Mouse (Mus musculus): ENCODE measurements around the gene Dpp6. TPM values are rescaled to one million over a fixed set of nuclear protein-coding genes. Genes with fewer than 3 reads are reported as not detected.

The Dpp6 gene
- polyA plus RNA-seq, 1 experiment from 2014 or later: 3.5 TPM

GRCm38 (mm10) chr5:27147397-27147945, 330.5 kb downstream of the Dpp6 start:
- no peak overlapping the region for H3K4me2 ChIP-seq
- H3K27me3 ChIP-seq: no peaks in the 10 kb centered on the region

GRCm38 (mm10) chr5:27151017-27151416, 334.0 kb downstream of the Dpp6 start:
- Histone ChIP-seq H3K9me3 (no peaks in the 10 kb centered on the region), H3K36me3 (no peaks in the 10 kb centered on the region), H3K4me2 (no peak overlapping the region), H3K9ac (no peak overlapping the region), H3K4me1 (no peaks in the 10 kb centered on the region), H3K27me3 (no peaks in the 10 kb centered on the region), H3K27ac (no peak overlapping the region), H3K4me3 (no peak overlapping the region)
- ATAC-seq (ENCODE audit: insufficient number of reproducible peaks, insufficient read depth, low FRiP score, low TSS enrichment, low read depth): no peak
- 78% methylated on average over 1 of the region's 1 CpGs for WGBS

More at GRCm38 (mm10) chr5:27147397-27147945, 330.5 kb downstream of the Dpp6 start:
- Histone ChIP-seq H3K4me1 (no peaks in the 10 kb centered on the region), H3K4me3 (no peak overlapping the region), H3K36me3 (no peaks in the 10 kb centered on the region), H3K9me3 (no peaks in the 10 kb centered on the region), H3K9ac (no peak overlapping the region), H3K27ac (no peak overlapping the region)
- WGBS: 77% methylated on average over 6 of the region's 6 CpGs
- no peak for ATAC-seq (ENCODE audit: insufficient number of reproducible peaks, insufficient read depth, low FRiP score, low TSS enrichment, low read depth)

GRCm38 (mm10) chr5:27155671-27156070, 338.7 kb downstream of the Dpp6 start:
- Histone ChIP-seq H3K4me3 (no peak overlapping the region), H3K36me3 (no peaks in the 10 kb centered on the region), H3K9ac (no peak overlapping the region), H3K9me3 (no peaks in the 10 kb centered on the region), H3K4me2 (no peak overlapping the region), H3K4me1 (0 out of 2 replicates have a peak, but pooled peaks cover 4% of the 10 kb centered on the region), H3K27me3 (no peaks in the 10 kb centered on the region), H3K27ac (no peak overlapping the region)
- WGBS: 75% methylated on average over 3 of the region's 3 CpGs
- no peak for ATAC-seq (ENCODE audit: insufficient number of reproducible peaks, insufficient read depth, low FRiP score, low TSS enrichment, low read depth)

DNA sequence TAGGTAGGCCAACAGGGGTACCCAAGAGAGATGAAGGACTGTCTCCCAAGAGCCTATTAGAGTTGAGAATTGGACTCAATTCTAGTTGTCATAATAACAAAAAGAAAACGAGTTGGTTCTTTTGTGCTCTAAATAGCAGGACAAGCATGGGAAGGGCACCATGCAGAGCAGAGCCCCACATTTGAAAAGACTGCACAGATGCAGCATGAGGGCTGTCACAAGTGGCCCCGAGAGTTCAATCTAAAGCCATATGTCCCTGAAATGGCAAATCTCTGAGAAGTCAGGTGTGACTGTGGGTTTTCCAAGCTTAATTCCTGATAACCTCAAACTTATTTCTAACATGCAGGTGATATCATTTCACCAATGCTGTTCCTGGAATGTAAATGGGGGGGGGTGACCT, 339.4 kb downstream of the Dpp6 start:
- Histone ChIP-seq H3K4me2 (no peak overlapping the region), H3K9me3 (no peaks in the 10 kb centered on the region), H3K4me1 (0 out of 2 replicates have a peak, but pooled peaks cover 4% of the 10 kb centered on the region), H3K9ac (no peak overlapping the region), H3K36me3 (no peaks in the 10 kb centered on the region), H3K27me3 (no peaks in the 10 kb centered on the region), H3K4me3 (no peak overlapping the region), H3K27ac (no peak overlapping the region)
- ATAC-seq (ENCODE audit: insufficient number of reproducible peaks, insufficient read depth, low FRiP score, low TSS enrichment, low read depth): no peak
- WGBS: 65% methylated on average over 2 of the region's 2 CpGs

- Histone ChIP-seq H3K9me3 (no peaks in the 10 kb centered on the region), H3K9ac (no peak overlapping the region), H3K4me3 (no peak overlapping the region), H3K4me2 (no peak overlapping the region), H3K36me3 (no peaks in the 10 kb centered on the region), H3K4me1 (0 out of 2 replicates have a peak, but pooled peaks cover 4% of the 10 kb centered on the region), H3K27ac (no peak overlapping the region), H3K27me3 (no peaks in the 10 kb centered on the region)
- ATAC-seq (ENCODE audit: insufficient number of reproducible peaks, insufficient read depth, low FRiP score, low TSS enrichment, low read depth): no peak
- WGBS: 67% methylated on average over 11 of the region's 11 CpGs
Observed at GRCm38 (mm10) chr5:27161122-27161645, 344.2 kb downstream of the Dpp6 start.

DNA sequence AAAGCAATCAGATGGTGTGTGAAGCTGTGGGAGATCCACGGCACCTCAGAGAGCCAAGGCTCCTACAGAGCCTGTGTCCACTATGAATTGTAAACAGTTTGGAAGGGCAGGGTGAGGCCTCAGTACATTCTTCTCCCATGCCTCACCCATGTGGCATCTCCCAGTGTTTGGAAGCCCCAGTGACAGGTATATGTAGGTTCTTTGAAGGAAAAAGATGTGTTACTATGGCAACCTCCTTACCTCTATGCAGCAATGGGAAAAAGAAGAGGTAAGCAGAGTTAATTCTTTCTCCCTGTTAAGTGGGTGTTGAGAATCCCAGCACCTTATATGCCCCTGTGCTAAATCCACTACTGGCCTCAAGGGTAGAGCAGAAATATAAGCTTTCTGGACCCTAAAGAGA, 351.5 kb downstream of the Dpp6 start:
- H3K36me3 ChIP-seq: no peaks in the 10 kb centered on the region
- no peak overlapping the region for H3K9ac ChIP-seq
- no peak overlapping the region for H3K4me3 ChIP-seq
- H3K9me3 ChIP-seq: no peaks in the 10 kb centered on the region
- H3K27ac ChIP-seq: no peak overlapping the region
- no peaks in the 10 kb centered on the region for H3K4me1 ChIP-seq
- no peak overlapping the region for H3K4me2 ChIP-seq
- ATAC-seq (ENCODE audit: insufficient number of reproducible peaks, insufficient read depth, low FRiP score, low TSS enrichment, low read depth): no peak
- WGBS: 100% methylated on average over 1 of the region's 1 CpGs
- H3K27me3 ChIP-seq: no peaks in the 10 kb centered on the region

- Histone ChIP-seq H3K27me3 (no peaks in the 10 kb centered on the region), H3K9ac (no peak overlapping the region), H3K27ac (no peak overlapping the region), H3K4me1 (no peaks in the 10 kb centered on the region), H3K9me3 (no peaks in the 10 kb centered on the region), H3K4me3 (no peak overlapping the region), H3K4me2 (no peak overlapping the region), H3K36me3 (no peaks in the 10 kb centered on the region)
- ATAC-seq (ENCODE audit: insufficient number of reproducible peaks, insufficient read depth, low FRiP score, low TSS enrichment, low read depth): no peak
- WGBS: 80% methylated on average over 4 of the region's 4 CpGs
Observed at GRCm38 (mm10) chr5:27184963-27185362, 368.0 kb downstream of the Dpp6 start.

- WGBS: 73% methylated on average over 5 of the region's 5 CpGs
- Histone ChIP-seq H3K4me3 (no peak overlapping the region), H3K4me1 (no peaks in the 10 kb centered on the region), H3K9me3 (no peaks in the 10 kb centered on the region), H3K36me3 (no peaks in the 10 kb centered on the region), H3K27ac (no peak overlapping the region), H3K9ac (no peak overlapping the region), H3K4me2 (no peak overlapping the region), H3K27me3 (no peaks in the 10 kb centered on the region)
- ATAC-seq (ENCODE audit: insufficient number of reproducible peaks, insufficient read depth, low FRiP score, low TSS enrichment, low read depth): no peak
Observed at GRCm38 (mm10) chr5:27191242-27191969, 374.4 kb downstream of the Dpp6 start.

DNA sequence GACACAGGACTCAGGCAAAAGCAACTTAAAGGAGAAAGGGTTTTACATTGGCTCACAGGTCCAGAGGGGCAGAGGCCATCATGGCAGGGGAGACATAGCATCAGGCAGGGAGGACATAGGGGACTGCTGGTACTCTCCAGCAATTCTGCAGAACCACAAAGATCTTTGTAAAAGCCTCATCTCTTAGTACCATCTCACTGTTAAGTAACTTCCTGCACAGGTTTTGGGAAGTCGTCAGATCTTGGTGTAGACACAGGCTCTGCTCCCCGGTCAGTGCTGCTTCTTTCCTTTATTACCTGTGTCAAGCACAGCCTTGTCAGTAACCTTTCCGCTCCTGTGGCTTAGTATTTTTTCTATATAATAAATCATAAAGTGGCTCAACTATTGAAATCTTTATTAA, 377.2 kb downstream of the Dpp6 start:
- H3K4me1 ChIP-seq: no peaks in the 10 kb centered on the region
- H3K9ac ChIP-seq: no peak overlapping the region
- no peaks in the 10 kb centered on the region for H3K27me3 ChIP-seq
- H3K27ac ChIP-seq: no peak overlapping the region
- no peak overlapping the region for H3K4me2 ChIP-seq
- H3K9me3 ChIP-seq: no peaks in the 10 kb centered on the region
- no peaks in the 10 kb centered on the region for H3K36me3 ChIP-seq
- no peak for ATAC-seq (ENCODE audit: insufficient number of reproducible peaks, insufficient read depth, low FRiP score, low TSS enrichment, low read depth)
- no peak overlapping the region for H3K4me3 ChIP-seq
- WGBS: 88% methylated on average over 3 of the region's 3 CpGs

GRCm38 (mm10) chr5:27194975-27195374, 378.0 kb downstream of the Dpp6 start:
- no peak overlapping the region for H3K4me3 ChIP-seq
- no peak for ATAC-seq (ENCODE audit: insufficient number of reproducible peaks, insufficient read depth, low FRiP score, low TSS enrichment, low read depth)
- H3K36me3 ChIP-seq: no peaks in the 10 kb centered on the region
- H3K27ac ChIP-seq: no peak overlapping the region
- H3K4me2 ChIP-seq: no peak overlapping the region
- WGBS: 35% methylated on average over 1 of the region's 1 CpGs
- H3K4me1 ChIP-seq: no peaks in the 10 kb centered on the region
- H3K9me3 ChIP-seq: no peaks in the 10 kb centered on the region
- H3K9ac ChIP-seq: no peak overlapping the region
- H3K27me3 ChIP-seq: no peaks in the 10 kb centered on the region

DNA sequence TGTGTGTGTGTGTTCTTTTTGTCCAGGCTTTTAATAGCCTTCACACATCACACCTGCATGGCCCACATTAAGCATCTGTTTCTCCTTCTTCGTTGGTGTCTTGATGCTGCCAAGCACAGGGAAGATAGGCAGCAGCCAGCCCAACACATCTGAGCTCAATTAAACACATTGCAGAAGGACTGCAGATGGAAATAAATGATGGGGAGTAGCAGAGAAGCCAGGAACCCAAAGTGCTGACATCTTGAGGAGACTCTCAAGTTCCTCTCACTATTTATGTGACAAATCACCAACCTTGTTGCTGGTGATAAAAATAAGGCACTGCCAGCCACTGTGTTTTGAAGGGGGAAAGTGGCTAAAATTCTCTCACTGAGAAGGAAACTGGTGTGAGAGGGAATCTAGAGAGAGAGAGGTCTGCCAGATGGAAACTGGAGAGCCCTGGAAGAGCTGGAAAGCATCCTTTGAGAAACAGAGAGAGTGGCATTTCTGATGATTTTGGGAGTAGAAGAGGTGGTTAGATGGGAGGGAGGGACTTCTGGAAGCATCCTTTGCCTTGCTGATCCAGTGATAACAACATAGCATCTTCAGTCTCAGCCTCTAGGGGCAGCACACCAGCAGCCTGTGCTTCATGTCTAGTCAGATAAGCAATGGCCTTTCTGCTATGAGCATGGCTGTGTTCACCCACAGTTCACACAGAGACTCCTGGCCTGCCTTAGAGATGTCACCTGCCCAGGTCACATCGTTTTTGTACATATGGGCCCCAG, 383.8 kb downstream of the Dpp6 start:
- no peak for ATAC-seq (ENCODE audit: insufficient number of reproducible peaks, insufficient read depth, low FRiP score, low TSS enrichment, low read depth)
- H3K27me3 ChIP-seq: no peaks in the 10 kb centered on the region
- H3K27ac ChIP-seq: no peak overlapping the region
- H3K4me3 ChIP-seq: no peak overlapping the region
- H3K4me2 ChIP-seq: no peak overlapping the region
- 24% methylated on average over 2 of the region's 2 CpGs for WGBS
- H3K9ac ChIP-seq: no peak overlapping the region
- no peaks in the 10 kb centered on the region for H3K9me3 ChIP-seq
- H3K36me3 ChIP-seq: no peaks in the 10 kb centered on the region
- no peaks in the 10 kb centered on the region for H3K4me1 ChIP-seq

- no peak overlapping the region for H3K9ac ChIP-seq
- no peak for ATAC-seq (ENCODE audit: insufficient number of reproducible peaks, insufficient read depth, low FRiP score, low TSS enrichment, low read depth)
- no peak overlapping the region for H3K27ac ChIP-seq
- no peak overlapping the region for H3K4me3 ChIP-seq
- H3K27me3 ChIP-seq: no peaks in the 10 kb centered on the region
- no peaks in the 10 kb centered on the region for H3K9me3 ChIP-seq
- H3K36me3 ChIP-seq: no peaks in the 10 kb centered on the region
- H3K4me1 ChIP-seq: no peaks in the 10 kb centered on the region
- H3K4me2 ChIP-seq: no peak overlapping the region
Observed at GRCm38 (mm10) chr5:27203131-27203530, 386.1 kb downstream of the Dpp6 start.
